Mouse (Mus musculus) embryonic facial prominence, embryonic 13.5 days (tissue): Measurements from ENCODE around the gene Erlin1. TPM values are rescaled to one million over a fixed set of nuclear protein-coding genes. Genes with fewer than 3 reads are reported as not detected.

Source experiments
- ATAC-seq: fragments of 200-750 bp; cut with Nextera tagmentation; 2 replicates; pipeline ENCODE4 v1.8.0; 2017; ENCODE audit warnings: low read depth; ENCODE audit not compliant: insufficient number of reproducible peaks, insufficient read depth, low FRiP score, low TSS enrichment
- H3K27ac ChIP-seq: fragments of 300-500 bp; sonication (generic); 2 replicates; pipeline ENCODE4 v1.5.1; 2015; ENCODE audit warnings: moderate library complexity, mild to moderate bottlenecking, inconsistent platforms
- H3K27me3 ChIP-seq: fragments of 300-500 bp; sonication (generic); 2 replicates; pipeline ENCODE4 v1.6.1; 2015; ENCODE audit warnings: mild to moderate bottlenecking, inconsistent platforms
- H3K36me3 ChIP-seq: fragments of 300-500 bp; sonication (generic); 2 replicates; pipeline ENCODE4 v1.6.1; 2015; ENCODE audit warnings: mild to moderate bottlenecking, inconsistent platforms
- H3K4me1 ChIP-seq: fragments of 300-500 bp; sonication (generic); 2 replicates; pipeline ENCODE4 v1.6.1; 2015; ENCODE audit warnings: inconsistent platforms
- H3K4me2 ChIP-seq: fragments of 300-500 bp; sonication (generic); 2 replicates; pipeline ENCODE4 v1.6.1; 2015; ENCODE audit warnings: moderate library complexity, mild to moderate bottlenecking, inconsistent platforms
- H3K4me3 ChIP-seq: fragments of 300-500 bp; sonication (generic); 2 replicates; pipeline ENCODE4 v1.5.1; 2015; ENCODE audit warnings: mild to moderate bottlenecking, inconsistent platforms
- H3K9ac ChIP-seq: fragments of 300-500 bp; sonication (generic); 2 replicates; pipeline ENCODE4 v1.6.1; 2015; ENCODE audit warnings: mild to moderate bottlenecking, inconsistent platforms
- H3K9me3 ChIP-seq: fragments of 300-500 bp; sonication (generic); 2 replicates; pipeline ENCODE4 v1.6.1; 2016; ENCODE audit warnings: inconsistent platforms
- WGBS: fragments of 180-500 bp; shearing (Covaris S2); methylation state at CpG from one replicate; pipeline ENCODE4 v1.1.7; 2015; ENCODE audit warnings: mixed read lengths; 5-methylcytosine and 5-hydroxymethylcytosine counted together
- polyA plus RNA-seq: library from polyadenylated mRNA; unstranded; fragments of >200 nt; fragmentation: Nextera tagmentation; extraction: Ambion mirVana; gene quantifications from 2 replicates; pipeline ENCODE4 v1.2.1, GENCODE M21; 2015

The Erlin1 gene
- polyA plus RNA-seq, 1 experiment from 2014 or later, result 31.3 TPM

DNA sequence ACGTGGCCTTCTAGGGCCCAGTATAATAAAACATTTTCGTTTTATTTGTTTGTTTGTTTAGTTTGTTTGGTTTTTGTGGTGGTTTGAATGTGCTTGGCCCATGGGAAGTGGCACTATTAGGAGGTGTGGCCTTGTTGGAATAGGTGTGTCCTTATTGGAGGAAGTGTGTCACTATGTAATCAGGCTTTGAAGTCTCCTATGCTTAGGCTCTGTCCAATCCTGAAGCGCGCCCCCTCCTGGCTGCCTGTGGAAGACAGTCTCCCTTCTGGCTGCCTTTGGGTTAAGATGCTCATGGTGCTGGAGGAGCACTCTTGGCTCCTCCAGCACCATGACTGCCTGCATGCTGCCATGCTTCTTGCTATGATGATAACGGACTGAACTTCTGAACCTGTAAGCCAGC lies 46.5 kb downstream of the Erlin1 start:
- no peak for ATAC-seq
- WGBS, result 58% methylated on average over 5 of the region's 5 CpGs
- Histone ChIP-seq H3K36me3 (no peaks in the 10 kb centered on the region), H3K4me1 (no peaks in the 10 kb centered on the region), H3K9me3 (no peaks in the 10 kb centered on the region), H3K9ac (no peak overlapping the region), H3K27ac (no peak overlapping the region), H3K4me2 (no peak overlapping the region), H3K27me3 (no peaks in the 10 kb centered on the region), H3K4me3 (no peak overlapping the region)

DNA sequence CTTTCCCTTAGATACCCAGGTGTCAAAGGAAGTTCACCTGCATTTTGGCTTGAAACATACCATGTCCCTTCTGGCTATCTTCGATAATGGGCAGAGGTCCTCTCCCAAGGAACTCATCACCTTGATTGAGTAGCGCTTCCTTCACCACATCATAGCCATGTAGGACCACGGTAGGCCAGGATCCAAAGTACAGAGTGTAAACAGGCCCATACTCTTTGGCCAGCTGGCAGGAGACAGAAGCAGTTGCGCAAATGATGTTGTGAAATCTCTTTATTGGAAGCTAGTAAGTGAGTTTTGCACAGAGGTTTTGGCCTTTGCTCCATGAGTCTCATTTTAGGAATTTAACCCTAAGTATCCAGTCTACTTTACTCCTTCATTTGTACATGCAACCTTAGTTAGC lies 48.1 kb downstream of the Erlin1 start:
- Histone ChIP-seq H3K4me3 (no peak overlapping the region), H3K4me2 (no peak overlapping the region), H3K27me3 (no peaks in the 10 kb centered on the region), H3K9ac (no peak overlapping the region), H3K27ac (no peak overlapping the region), H3K36me3 (no peaks in the 10 kb centered on the region), H3K9me3 (no peaks in the 10 kb centered on the region), H3K4me1 (no peaks in the 10 kb centered on the region)
- ATAC-seq, result no peak
- 92% methylated on average over 4 of the region's 4 CpGs for WGBS

DNA sequence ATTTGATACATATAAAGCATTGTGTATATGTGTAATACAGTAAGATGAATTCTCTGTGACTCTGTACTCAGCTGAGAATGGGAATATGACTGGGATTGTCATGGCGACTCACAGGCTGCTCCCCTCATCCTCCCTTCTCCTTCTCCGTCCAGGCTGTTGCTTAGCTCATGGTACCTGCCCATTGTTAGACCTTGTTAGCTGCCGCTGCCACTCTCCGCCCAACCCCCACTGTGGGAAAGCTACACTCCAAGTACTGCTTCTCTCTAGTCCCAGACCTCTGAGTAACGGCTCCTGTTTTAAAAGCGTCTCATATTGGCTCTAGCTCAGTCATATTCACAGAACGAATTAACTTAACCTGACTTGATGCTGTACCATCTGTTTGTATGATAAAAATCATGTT lies 49.8 kb downstream of the Erlin1 start:
- Histone ChIP-seq H3K27me3 (no peaks in the 10 kb centered on the region), H3K4me2 (no peak overlapping the region), H3K4me1 (no peaks in the 10 kb centered on the region), H3K27ac (no peak overlapping the region), H3K9ac (no peak overlapping the region), H3K36me3 (no peaks in the 10 kb centered on the region), H3K4me3 (no peak overlapping the region), H3K9me3 (no peaks in the 10 kb centered on the region)
- 63% methylated on average over 7 of the region's 7 CpGs for WGBS
- no peak for ATAC-seq

DNA sequence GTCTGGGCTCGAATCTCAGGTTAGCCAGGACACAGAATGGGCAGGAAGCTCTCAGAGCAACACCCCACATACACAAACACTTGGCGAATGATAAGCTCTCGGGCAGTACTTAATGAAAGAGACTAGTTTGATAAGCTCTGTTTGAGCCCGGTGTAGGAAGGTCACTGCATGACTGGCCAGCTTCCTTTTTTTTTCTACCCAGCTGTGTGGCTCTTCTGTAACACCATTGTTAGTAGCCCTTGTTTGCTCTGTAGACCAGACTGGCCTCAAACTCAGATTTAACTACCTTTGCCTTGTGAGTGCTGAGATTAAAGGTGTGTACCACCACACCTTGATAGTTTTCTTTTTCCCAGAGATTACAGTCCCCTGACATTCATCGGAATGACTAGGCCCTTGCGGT lies 55.7 kb downstream of the Erlin1 start:
- H3K4me2 ChIP-seq, result no peak overlapping the region
- 86% methylated on average over 6 of the region's 6 CpGs for WGBS
- H3K27ac ChIP-seq, result no peak overlapping the region
- no peaks in the 10 kb centered on the region for H3K4me1 ChIP-seq
- no peaks in the 10 kb centered on the region for H3K36me3 ChIP-seq
- no peak for ATAC-seq
- no peaks in the 10 kb centered on the region for H3K27me3 ChIP-seq
- no peak overlapping the region for H3K9ac ChIP-seq
- H3K4me3 ChIP-seq, result no peak overlapping the region
- H3K9me3 ChIP-seq, result no peaks in the 10 kb centered on the region

DNA sequence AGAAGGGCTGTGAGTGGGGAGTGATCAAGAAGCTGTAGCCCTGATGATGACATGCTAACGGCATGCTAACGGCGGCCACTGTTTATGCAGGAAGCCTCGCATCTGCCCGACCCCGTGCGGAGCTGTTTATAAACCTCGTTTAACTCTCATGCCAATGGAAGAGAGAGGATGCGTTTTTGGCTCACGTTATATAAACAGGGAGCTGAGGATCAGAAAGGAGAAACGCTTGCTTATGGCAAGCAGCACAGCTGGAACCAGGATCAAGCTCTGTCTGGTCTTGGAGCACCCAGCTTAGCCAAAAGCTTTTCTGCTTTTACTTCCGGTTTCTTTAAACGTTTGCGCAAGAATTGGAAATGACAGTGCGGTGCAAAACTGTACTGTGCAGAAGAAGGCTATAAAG lies 60.8 kb downstream of the Erlin1 start:
- Histone ChIP-seq H3K4me3 (no peak overlapping the region), H3K27ac (no peak overlapping the region), H3K9me3 (no peaks in the 10 kb centered on the region), H3K36me3 (no peaks in the 10 kb centered on the region), H3K4me2 (no peak overlapping the region), H3K27me3 (no peaks in the 10 kb centered on the region), H3K4me1 (no peaks in the 10 kb centered on the region), H3K9ac (no peak overlapping the region)
- no peak for ATAC-seq
- 73% methylated on average over 15 of the region's 15 CpGs for WGBS

DNA sequence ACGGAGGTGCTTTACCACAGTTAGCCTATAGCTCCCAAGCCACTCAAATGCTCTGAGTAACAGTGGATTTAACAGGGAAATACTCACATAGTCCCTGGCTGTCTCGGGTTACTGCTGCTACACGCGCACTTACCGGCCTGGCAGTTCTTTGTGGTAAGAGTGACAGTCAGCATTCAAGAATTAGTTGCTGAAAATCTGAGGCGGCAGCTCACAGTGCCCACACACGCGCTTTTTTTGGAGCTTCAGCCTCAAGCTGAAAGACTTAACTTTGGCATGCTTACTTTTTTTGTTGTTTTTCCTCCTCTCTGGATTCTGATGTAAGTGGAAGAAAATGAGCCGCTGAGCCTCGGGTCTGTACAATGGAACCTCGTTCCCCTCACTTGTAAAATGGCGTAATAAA lies 62.4 kb downstream of the Erlin1 start:
- H3K4me3 ChIP-seq, result no peak overlapping the region
- H3K9ac ChIP-seq, result no peak overlapping the region
- H3K27me3 ChIP-seq, result no peaks in the 10 kb centered on the region
- no peak overlapping the region for H3K4me2 ChIP-seq
- WGBS, result 54% methylated on average over 12 of the region's 12 CpGs
- H3K9me3 ChIP-seq, result no peaks in the 10 kb centered on the region
- no peak for ATAC-seq
- no peaks in the 10 kb centered on the region for H3K36me3 ChIP-seq
- H3K4me1 ChIP-seq, result no peaks in the 10 kb centered on the region
- no peak overlapping the region for H3K27ac ChIP-seq

DNA sequence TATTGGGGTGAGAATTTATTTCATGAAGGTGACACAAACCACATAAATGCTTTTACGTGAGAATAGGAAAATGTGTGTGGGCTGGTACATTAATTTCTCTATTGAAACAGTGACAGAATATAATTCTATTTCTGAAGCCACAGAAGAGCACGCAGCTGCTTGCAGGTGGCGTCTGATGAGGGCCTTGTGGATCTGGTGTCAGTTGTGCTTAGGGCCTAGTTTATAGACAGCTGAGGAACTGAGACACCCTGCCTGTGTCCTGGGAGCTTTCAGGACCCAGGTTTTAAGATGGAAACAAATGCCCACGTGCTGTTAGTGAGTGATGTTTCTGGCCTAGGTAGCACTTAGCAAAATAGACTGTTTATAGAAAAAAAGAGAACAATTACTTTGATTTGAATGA lies 64.6 kb downstream of the Erlin1 start:
- H3K27me3 ChIP-seq, result no peaks in the 10 kb centered on the region
- no peak overlapping the region for H3K27ac ChIP-seq
- H3K36me3 ChIP-seq, result no peaks in the 10 kb centered on the region
- 78% methylated on average over 4 of the region's 4 CpGs for WGBS
- H3K4me3 ChIP-seq, result no peak overlapping the region
- H3K9ac ChIP-seq, result no peak overlapping the region
- ATAC-seq, result no peak
- no peak overlapping the region for H3K4me2 ChIP-seq
- H3K9me3 ChIP-seq, result no peaks in the 10 kb centered on the region
- H3K4me1 ChIP-seq, result no peaks in the 10 kb centered on the region

DNA sequence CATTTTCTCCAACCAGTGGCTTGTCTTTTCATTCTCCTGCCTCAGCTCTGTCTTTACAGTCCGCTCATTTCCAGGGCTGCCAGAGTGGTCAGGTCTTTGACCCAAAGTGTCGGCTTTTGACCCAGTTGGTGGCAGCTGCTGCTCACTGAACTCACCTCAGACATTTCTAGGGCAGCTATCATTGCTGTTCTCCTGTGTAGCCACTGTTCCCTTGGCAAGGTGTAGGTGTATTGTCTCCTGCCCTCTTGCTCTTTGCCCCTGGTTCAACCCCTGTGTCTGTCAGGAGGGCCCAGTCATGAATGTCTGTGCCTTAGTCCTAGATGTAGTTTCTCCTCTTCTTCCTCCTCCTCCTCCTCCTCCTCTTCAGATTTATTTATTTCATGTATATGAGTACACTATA lies 65.3 kb downstream of the Erlin1 start:
- Histone ChIP-seq H3K36me3 (no peaks in the 10 kb centered on the region), H3K4me2 (no peak overlapping the region), H3K4me3 (no peak overlapping the region), H3K27me3 (no peaks in the 10 kb centered on the region), H3K9ac (no peak overlapping the region), H3K9me3 (no peaks in the 10 kb centered on the region), H3K4me1 (no peaks in the 10 kb centered on the region), H3K27ac (no peak overlapping the region)
- no peak for ATAC-seq
- 88% methylated on average over 2 of the region's 2 CpGs for WGBS

DNA sequence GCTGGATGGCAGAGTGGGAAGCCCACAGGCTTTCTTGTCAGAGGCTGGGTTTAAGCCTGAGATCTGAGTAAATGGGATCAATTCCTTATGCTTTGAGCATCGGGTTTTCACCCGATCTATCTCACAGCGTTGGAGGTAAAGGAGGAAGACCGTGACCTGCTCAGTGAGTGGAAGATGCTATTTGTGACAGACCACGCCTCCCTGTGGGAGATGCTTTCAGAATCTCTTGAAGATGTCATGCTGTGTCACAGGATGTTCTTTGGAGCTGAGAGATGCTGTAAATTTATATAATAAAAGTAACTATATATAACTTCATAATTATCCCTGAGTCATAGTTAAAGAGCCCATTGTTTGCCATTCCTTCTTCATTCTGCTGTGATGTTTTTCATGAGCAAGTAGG lies 68.9 kb downstream of the Erlin1 start:
- Histone ChIP-seq H3K36me3 (no peaks in the 10 kb centered on the region), H3K9me3 (no peaks in the 10 kb centered on the region), H3K27me3 (no peaks in the 10 kb centered on the region), H3K4me2 (no peak overlapping the region), H3K9ac (no peak overlapping the region), H3K4me3 (no peak overlapping the region), H3K27ac (no peak overlapping the region), H3K4me1 (no peaks in the 10 kb centered on the region)
- no peak for ATAC-seq
- 76% methylated on average over 5 of the region's 5 CpGs for WGBS

DNA sequence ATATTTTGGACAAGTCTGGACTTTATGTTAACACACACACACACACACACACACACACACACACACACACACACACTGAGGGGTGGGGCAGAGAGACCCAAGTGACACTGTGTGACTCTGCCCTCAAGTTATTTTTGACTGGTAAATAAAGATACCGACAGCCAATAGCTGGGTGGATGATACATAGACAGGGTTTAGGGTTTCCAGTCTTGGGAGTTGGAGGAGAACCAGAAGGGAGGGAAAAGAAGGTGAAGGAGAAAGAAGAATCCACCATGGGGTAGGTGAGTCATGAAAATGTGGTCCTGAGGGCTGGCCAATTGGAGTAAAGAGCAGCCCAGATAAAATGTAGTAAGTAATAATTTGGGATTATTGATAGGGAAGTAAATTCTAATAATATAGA lies 69.5 kb downstream of the Erlin1 start:
- WGBS, result 86% methylated on average over 1 of the region's 1 CpGs
- no peak for ATAC-seq
- H3K27ac ChIP-seq, result no peak overlapping the region

DNA sequence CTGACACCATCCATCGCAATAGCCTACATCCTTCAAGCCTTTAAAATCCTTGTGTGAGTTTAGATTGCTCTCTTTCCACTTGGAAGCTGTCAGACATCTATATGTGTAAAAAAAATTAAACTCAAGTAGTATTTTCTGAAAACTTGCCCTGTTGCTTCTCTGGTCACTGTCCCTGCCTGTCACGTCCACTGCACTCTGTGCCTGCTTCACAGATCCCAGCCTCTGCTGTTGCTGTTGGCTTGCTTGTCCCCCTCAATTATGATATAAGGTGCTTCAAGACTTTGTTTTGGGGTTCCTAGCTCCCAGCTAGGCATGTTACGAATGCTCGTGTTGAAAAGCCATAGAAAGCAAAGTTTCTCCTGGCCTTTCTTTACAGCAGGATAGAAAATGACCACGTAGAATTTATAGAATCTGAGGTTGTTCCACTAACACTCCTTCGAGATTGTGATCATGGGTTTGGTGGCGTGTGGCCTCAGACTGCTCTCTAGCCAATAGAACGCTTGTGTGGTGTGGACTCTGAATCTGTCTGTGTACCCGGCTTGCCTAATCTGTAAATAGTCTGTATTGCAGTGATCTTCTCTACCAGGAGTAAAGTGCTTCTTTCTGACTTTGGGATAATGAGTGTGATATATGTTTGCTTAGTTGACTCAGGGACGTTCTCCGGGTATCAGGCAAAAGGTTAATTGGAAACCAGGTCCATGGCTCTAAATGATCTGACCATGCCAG lies 70.6 kb downstream of the Erlin1 start:
- no peak overlapping the region for H3K4me3 ChIP-seq
- H3K9me3 ChIP-seq, result no peaks in the 10 kb centered on the region
- H3K36me3 ChIP-seq, result no peaks in the 10 kb centered on the region
- no peak overlapping the region for H3K9ac ChIP-seq
- H3K4me2 ChIP-seq, result no peak overlapping the region
- H3K27ac ChIP-seq, result no peak overlapping the region
- WGBS, result 87% methylated on average over 11 of the region's 11 CpGs
- H3K27me3 ChIP-seq, result no peaks in the 10 kb centered on the region
- ATAC-seq, result no peak
- no peaks in the 10 kb centered on the region for H3K4me1 ChIP-seq

More for the DNA sequence above, 69.5 kb downstream of the Erlin1 start:
- H3K4me1 ChIP-seq, result no peaks in the 10 kb centered on the region
- H3K4me2 ChIP-seq, result no peak overlapping the region
- H3K9me3 ChIP-seq, result no peaks in the 10 kb centered on the region
- no peaks in the 10 kb centered on the region for H3K27me3 ChIP-seq
- no peaks in the 10 kb centered on the region for H3K36me3 ChIP-seq
- no peak overlapping the region for H3K4me3 ChIP-seq
- no peak overlapping the region for H3K9ac ChIP-seq

DNA sequence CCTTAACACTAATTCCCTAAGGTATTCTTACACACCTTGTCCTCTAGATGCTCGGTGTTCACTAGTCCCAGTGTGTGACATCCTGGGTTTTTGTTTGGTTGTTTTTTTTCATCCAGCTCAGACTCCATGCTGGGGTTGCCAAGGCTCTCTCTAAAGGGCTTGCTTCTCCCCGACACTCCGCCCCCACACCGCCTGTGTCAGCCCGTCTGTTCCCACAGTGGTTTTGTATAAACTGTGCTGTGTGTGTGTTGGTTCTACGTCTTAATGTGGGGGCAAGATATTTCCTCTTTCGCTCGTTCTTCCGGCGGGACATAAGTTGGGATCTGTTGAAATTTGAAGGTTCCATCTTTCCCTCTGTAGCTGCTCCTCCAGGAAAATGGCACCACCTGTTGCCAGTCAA lies 71.5 kb downstream of the Erlin1 start:
- Histone ChIP-seq H3K27me3 (no peaks in the 10 kb centered on the region), H3K9ac (no peak overlapping the region), H3K36me3 (no peaks in the 10 kb centered on the region), H3K27ac (no peak overlapping the region), H3K9me3 (no peaks in the 10 kb centered on the region), H3K4me2 (no peak overlapping the region), H3K4me3 (no peak overlapping the region), H3K4me1 (no peaks in the 10 kb centered on the region)
- no peak for ATAC-seq
- 88% methylated on average over 10 of the region's 10 CpGs for whole genome bisulfite sequencing
